Mouse (Mus musculus): Measurements from ENCODE around the gene Cryl1.
A peak's percentile ranks its signal among the peaks of the same experiment; 100 is the strongest.

The Cryl1 gene

DNA sequence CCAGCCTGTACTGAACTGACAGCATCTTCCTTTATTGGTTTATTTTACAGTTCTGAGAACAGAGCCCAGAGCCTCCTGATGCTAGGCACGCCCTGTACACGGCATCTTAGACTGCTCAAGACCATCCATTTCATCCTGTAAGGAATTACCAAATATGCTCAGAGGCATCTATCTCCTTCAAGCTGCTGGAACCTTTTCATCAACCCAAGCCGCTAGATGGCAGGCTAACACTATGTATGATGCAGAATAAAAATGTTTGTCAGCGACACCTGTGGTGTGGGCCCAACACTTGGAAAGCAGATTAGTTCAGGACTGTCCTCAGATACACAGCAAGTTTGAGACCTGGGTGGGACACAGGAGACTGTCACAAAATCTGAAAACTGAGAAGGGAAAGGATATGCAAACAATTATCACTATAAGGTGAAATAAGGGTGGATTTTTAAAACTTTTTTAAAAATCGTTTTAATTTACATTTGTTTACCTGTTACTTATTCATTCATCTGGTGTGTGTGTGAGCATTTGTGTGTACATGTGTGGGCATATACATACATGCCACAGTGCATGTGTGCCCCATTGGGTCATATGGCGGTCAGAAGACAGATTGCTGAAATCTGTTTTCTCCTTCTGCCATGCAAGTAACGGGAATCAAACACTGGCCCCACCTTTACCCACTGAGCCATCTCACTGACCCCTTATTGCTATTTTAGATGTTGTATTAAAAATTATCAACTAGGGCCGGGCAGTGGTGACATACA is 25.8 kb downstream of the Cryl1 start:
- ATAC-seq (ENCODE audit: low TSS enrichment) = peak; percentile 94

- no peak for ATAC-seq (ENCODE audit: low TSS enrichment)
Measured at GRCm38 (mm10) chr14:57367327-57367726, 31.0 kb downstream of the Cryl1 start.

GRCm38 (mm10) chr14:57366724-57367123 is 31.6 kb downstream of the Cryl1 start:
- no peak for ATAC-seq (ENCODE audit: low TSS enrichment)

- no peak for ATAC-seq (ENCODE audit: low TSS enrichment)
Measured at GRCm38 (mm10) chr14:57365341-57365740, 33.0 kb downstream of the Cryl1 start.

- ATAC-seq (ENCODE audit: low TSS enrichment) = no peak
Measured at GRCm38 (mm10) chr14:57363833-57364232, 34.5 kb downstream of the Cryl1 start.

DNA sequence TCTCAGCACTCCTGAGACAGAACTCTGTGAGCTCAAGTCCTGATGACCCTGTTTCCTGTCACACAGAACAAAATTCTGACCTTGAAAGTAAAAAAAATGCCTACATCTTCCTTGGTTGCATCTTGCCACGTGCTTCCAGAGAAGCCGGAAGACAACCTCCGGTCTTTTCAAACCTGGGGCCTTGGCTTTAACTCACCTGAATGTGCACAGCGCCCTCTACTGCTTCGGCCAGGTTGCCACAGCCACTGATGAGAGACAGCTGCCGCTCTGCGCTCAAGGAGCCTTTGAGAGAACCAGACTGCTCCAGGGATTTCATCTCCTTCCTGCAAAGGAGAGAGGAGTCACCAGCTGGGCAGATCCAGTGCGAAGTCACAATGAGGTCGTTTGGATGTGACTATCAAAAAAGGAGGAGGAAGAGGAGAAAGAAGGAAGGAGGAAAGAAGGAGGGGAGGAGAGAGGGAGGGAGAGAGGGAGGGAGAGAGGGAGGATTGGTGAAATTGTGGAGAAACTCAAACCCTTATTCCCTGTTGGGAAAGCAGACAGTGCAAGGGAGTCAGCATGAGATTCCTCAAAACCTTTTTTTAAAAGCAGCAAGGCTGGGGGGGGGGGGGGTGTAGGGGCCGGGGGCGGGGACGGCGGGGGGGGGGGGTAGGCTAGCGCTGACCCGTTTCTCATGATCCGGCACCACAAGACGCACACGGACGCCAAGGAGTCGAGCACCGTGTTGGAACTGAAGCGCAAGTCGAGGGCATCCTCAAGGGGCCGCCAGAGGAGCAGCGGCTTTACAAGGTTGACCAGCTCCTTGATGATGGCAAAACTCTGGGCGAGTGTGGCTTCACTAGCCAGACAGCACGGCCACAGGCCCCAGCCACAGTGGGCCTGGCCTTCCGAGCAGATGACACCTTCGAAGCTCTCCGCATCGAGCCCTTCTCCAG is 35.3 kb downstream of the Cryl1 start:
- peak; percentile 90 for ATAC-seq (ENCODE audit: low TSS enrichment)

DNA sequence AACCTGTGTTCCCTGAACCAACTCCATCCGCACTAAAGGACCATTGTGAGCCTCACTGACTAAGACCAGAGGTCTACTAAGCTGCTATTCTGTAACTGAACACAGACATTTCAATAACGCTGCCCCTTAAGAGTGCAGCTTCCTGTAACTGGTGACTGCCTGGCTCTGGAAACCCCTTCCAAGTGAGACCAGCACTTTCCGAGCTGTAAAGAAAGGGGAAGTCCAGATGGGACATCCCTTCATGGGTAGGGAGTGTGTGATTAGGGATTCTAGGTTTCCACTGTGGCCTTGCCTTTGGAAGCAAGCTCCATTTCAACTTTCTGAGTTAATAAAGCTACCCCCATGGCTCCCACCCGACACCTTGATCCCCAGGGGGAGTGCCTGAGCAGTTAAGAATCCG is 41.3 kb downstream of the Cryl1 start:
- no peak for ATAC-seq (ENCODE audit: low TSS enrichment)

DNA sequence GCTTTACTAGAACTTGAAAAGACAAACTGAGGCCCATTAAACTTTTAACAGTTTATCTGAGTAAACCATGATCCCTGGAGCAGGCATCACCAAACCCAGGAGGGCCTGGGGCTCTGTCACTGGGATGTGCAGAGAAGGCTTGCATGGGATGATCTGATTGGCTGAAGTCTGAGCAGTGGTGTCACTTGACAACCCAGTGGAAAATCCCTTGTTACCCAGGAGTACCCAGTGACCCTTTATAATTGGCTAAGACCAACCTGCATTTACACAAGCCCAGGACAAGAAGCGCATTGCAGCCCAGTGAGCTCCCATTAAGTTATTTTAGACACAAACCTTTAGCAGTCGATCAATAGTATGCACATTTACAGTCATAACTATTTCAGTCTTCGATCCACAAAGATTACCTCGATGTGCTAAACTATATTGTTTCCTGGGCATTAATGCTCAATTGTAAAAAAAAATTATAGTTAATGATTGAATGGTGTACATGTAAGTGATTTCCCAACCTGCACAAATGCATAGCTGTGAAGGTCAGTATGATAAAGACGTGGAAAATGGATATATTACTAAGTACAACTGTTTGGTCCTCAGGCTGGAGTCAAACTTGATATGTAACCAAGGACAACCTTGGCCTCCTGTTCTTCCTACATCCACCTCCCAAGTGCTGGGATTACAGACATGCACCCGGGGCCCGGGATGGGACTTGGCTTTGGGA is 46.7 kb downstream of the Cryl1 start:
- ATAC-seq (ENCODE audit: low TSS enrichment) = no peak

DNA sequence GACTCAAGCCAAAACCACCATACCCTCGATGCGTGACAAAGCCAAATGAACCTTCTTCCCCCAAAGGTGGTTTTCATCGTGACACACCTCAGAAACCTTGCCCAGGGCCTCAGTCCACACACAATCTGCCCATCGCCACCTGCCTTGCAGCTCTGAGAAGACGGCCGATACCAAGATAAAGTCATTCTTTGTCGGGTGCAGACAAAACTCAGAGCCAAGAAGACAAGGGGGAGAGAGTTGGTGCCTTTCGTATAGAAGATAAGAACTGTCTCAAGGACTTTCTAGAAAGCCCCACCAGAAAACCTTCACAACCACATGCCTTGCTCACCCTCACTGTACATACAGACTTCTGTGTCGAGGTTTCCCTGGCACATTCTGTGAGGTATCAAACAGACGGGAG is 48.4 kb downstream of the Cryl1 start:
- no peak for ATAC-seq (ENCODE audit: low TSS enrichment)

DNA sequence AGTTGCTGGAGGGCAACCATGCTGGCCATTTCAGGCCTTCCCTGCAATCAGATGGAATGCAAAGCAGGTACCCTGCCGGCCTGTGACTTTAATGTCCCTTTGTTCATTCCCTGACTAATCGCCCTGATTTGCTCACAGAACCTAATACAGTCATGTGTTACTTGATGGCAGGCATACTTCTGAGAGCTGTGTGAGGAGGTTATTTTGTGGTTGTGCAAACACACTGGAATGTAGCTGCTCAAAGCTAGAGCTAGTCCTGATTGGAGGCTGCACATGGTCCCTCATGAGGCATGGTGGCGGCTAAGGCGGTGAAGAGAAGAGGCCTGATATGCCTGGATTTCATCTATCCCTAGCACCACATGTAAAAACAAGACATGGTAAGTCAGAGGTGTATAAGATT is 50.2 kb downstream of the Cryl1 start:
- no peak for ATAC-seq (ENCODE audit: low TSS enrichment)

- no peak for ATAC-seq (ENCODE audit: low TSS enrichment)
Measured at GRCm38 (mm10) chr14:57346135-57346534, 52.2 kb downstream of the Cryl1 start.

GRCm38 (mm10) chr14:57344781-57345492 is 53.4 kb downstream of the Cryl1 start:
- no peak for ATAC-seq (ENCODE audit: low TSS enrichment)

DNA sequence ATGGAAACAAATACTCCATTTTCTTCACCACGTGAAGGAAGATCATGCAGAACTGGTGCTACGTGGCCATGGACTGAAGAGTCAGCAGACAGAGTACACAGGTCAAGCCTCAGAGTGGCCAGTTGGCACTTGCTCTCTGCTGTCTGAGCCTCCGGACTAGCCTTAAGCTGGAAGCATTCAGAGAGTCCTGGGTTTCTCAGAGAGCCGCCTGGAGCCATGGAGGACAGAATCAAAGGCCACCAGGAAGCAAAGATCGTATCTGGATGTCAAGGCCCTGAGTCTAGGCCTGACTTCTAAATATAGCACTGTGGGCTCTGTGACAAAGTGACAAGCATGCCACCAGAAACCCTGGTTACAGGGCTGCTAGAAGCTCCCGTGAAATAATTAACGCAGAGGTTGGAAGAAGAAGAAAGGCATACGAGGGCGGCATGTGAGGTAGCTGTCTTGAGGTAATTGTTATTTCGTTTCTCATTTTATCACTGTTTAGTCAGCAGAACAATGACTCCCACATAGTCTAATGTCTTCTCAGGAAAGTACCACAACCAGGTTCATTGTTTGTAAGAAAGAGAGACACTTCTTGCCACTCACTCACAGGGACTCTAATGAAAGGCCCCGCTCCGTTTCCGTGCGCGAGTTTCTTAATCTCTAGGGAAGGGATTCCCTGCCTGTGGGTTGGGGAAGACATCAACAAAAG is 55.1 kb downstream of the Cryl1 start:
- ATAC-seq (ENCODE audit: low TSS enrichment) = no peak

- ATAC-seq (ENCODE audit: low TSS enrichment) = no peak
Measured at GRCm38 (mm10) chr14:57342316-57343055, 55.8 kb downstream of the Cryl1 start.

GRCm38 (mm10) chr14:57338666-57339065 is 59.7 kb downstream of the Cryl1 start:
- no peak for ATAC-seq (ENCODE audit: low TSS enrichment)

DNA sequence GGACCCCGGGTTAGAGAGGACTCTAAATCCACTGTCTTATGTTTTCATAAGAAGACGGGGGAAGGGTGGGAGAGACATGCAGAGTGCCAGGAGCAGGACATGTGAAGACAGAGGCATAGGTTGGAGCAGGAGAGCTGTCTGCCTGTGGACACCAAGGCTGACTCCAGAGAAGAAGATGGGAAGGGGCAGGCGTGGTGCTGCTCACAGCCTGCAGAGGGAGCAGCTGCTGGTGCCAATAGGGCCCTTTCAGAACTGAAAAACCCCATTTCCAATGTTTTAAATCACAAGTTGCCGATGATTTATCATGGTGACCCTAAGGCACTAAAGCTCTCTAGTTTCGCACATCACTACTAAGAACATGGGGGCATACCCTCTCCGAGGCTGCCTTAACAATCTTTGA is 63.5 kb downstream of the Cryl1 start:
- 0 out of 2 replicates have a peak, but pooled peaks have one; percentile 41 for ATAC-seq (ENCODE audit: low TSS enrichment)

- no peak for ATAC-seq (ENCODE audit: low TSS enrichment)
Measured at GRCm38 (mm10) chr14:57332503-57332902, 65.8 kb downstream of the Cryl1 start.

DNA sequence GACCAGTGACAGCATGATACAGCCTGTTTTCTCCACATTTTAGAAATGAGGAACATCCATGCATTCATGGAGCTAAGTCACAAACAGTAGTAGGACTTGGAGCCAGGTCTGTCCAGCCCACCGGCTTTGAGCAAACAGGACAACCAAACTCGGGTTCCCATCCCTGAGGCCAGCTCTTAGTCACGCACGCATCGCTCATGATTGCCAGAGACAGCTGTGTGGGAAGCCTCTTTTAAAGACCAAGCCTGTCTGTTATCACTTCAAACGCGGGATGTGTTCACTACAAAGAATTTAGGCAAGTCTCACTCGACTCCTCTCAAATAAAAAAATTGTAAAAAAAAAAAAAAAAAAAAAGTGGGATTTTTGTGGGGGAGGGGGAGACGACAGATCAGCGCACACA is 67.2 kb downstream of the Cryl1 start:
- ATAC-seq (ENCODE audit: low TSS enrichment) = no peak

- no peak for ATAC-seq (ENCODE audit: low TSS enrichment)
Measured at GRCm38 (mm10) chr14:57329600-57329999, 68.7 kb downstream of the Cryl1 start.

GRCm38 (mm10) chr14:57326771-57327170 is 71.6 kb downstream of the Cryl1 start:
- ATAC-seq (ENCODE audit: low TSS enrichment) = no peak

All from frontal cortex, adult (tissue).